Mouse (Mus musculus): ENCODE measurements around the gene Bmper. TPM values are rescaled to one million over a fixed set of nuclear protein-coding genes. Genes with fewer than 3 reads are reported as not detected.

The Bmper gene
- total and polyA plus RNA-seq, 3 experiments, result 1.3 to 1.9 (median 1.4) TPM

- no peak for DNase-seq (ENCODE audit: extremely low read depth)
- Histone ChIP-seq H3K36me3 (replicated peaks in 1 of 2; ENCODE audit: control insufficient read depth in 1 of 2, insufficient read depth in 1 of 2, low read length in 1 of 2) (peaks cover 0 to 3% of the 10 kb centered on the region in 2 experiments), H3K9ac (ENCODE audit: insufficient read depth, low read depth) (no peak overlapping the region), H3K4me2 (ENCODE audit: insufficient read depth, low read depth, poor library complexity, severe bottlenecking) (no peak overlapping the region), H3K9me3 (replicated peaks; ENCODE audit: low read length) (no peaks in the 10 kb centered on the region), H3K4me1 (ENCODE audit: control insufficient read depth in 1 of 2, insufficient read depth in 2 of 2) (peaks cover 3 to 4% of the 10 kb centered on the region in 2 experiments), H3K27me3 (replicated peaks) (no peaks in the 10 kb centered on the region), H3K27ac (ENCODE audit: insufficient read depth, low read depth) (no peak overlapping the region), H3K4me3 (replicated peaks in 1 of 3; ENCODE audit: low read depth in 2 of 3, low read length in 2 of 3, poor library complexity in 1 of 3) (no peak overlapping the region), H3K79me2 (replicated peaks; ENCODE audit: control insufficient read depth, extremely low read depth, insufficient read depth, poor library complexity, severe bottlenecking) (no peaks in the 10 kb centered on the region)
- dilution Hi-C loops (cut with MboI; ENCODE audit: extremely low pct_ligation_motif_present, extremely low pct_unique_long_range_greater_than_20kb, low sequenced_read_pairs), result no loop called here
- in situ Hi-C loops (cut with MboI; ENCODE audit: low pct_ligation_motif_present, low pct_unique_long_range_greater_than_20kb, low sequenced_read_pairs), result no loop called here
- TF ChIP-seq CHD2 (IDR thresholded peaks at IDR 0.05; ENCODE audit: low read length) (no peak), MYC (IDR thresholded peaks at IDR 0.05; ENCODE audit: low read depth, low read length) (no peak), TCF12 (IDR thresholded peaks at IDR 0.05; ENCODE audit: low read depth, low read length) (no peak), UBTF (IDR thresholded peaks at IDR 0.05; ENCODE audit: low read depth, low read length) (no peak), KAT2A (IDR thresholded peaks at IDR 0.05; ENCODE audit: insufficient replicate concordance, low read length) (no peak), ZKSCAN1 (IDR thresholded peaks at IDR 0.05; ENCODE audit: borderline replicate concordance, low read depth, low read length) (no peak), CTCF (conservative IDR thresholded peaks at IDR 0.05 in 1 of 2, IDR thresholded peaks at IDR 0.05 in 1 of 2; ENCODE audit: low read depth in 2 of 2, low read length in 2 of 2) (no peak), JUND (conservative IDR thresholded peaks at IDR 0.05; ENCODE audit: low read depth, low read length) (no peak), NELFE (IDR thresholded peaks at IDR 0.05; ENCODE audit: low read depth, low read length) (no peak), USF2 (conservative IDR thresholded peaks at IDR 0.05; ENCODE audit: low read depth, low read length) (no peak), E2F4 (IDR thresholded peaks at IDR 0.05; ENCODE audit: insufficient replicate concordance, low read depth, low read length) (no peak)
Measured at GRCm38 (mm10) chr9:23410567-23410966, 187.7 kb downstream of the Bmper start.

- Histone ChIP-seq H3K36me3 (replicated peaks in 1 of 2; ENCODE audit: control insufficient read depth in 1 of 2, insufficient read depth in 1 of 2, low read length in 1 of 2) (no peaks in the 10 kb centered on the region), H3K79me2 (replicated peaks; ENCODE audit: control insufficient read depth, extremely low read depth, insufficient read depth, poor library complexity, severe bottlenecking) (no peaks in the 10 kb centered on the region), H3K4me3 (replicated peaks in 1 of 3; ENCODE audit: low read depth in 2 of 3, low read length in 2 of 3, poor library complexity in 1 of 3) (no peak overlapping the region), H3K9ac (ENCODE audit: insufficient read depth, low read depth) (no peak overlapping the region), H3K9me3 (replicated peaks; ENCODE audit: low read length) (no peaks in the 10 kb centered on the region), H3K27ac (ENCODE audit: insufficient read depth, low read depth) (no peak overlapping the region), H3K27me3 (replicated peaks) (no peaks in the 10 kb centered on the region), H3K4me2 (ENCODE audit: insufficient read depth, low read depth, poor library complexity, severe bottlenecking) (no peak overlapping the region), H3K4me1 (ENCODE audit: control insufficient read depth in 1 of 2, insufficient read depth in 2 of 2) (peaks cover 3 to 4% of the 10 kb centered on the region in 2 experiments; a peak in 3 of 4 replicates)
- in situ Hi-C loops (cut with MboI; ENCODE audit: low pct_ligation_motif_present, low pct_unique_long_range_greater_than_20kb, low sequenced_read_pairs) (no loop called here), dilution Hi-C loops (cut with MboI; ENCODE audit: extremely low pct_ligation_motif_present, extremely low pct_unique_long_range_greater_than_20kb, low sequenced_read_pairs) (no loop called here)
- TF ChIP-seq NELFE (IDR thresholded peaks at IDR 0.05; ENCODE audit: low read depth, low read length) (no peak), ZC3H11A (IDR thresholded peaks at IDR 0.05; ENCODE audit: low read depth, low read length) (no peak), JUND (conservative IDR thresholded peaks at IDR 0.05; ENCODE audit: low read depth, low read length) (no peak), MXI1 (IDR thresholded peaks at IDR 0.05; ENCODE audit: low read depth, low read length) (no peak), MEF2A (IDR thresholded peaks at IDR 0.05; ENCODE audit: borderline replicate concordance, low read depth, low read length) (no peak), ZNF384 (IDR thresholded peaks at IDR 0.05; ENCODE audit: low read depth, low read length) (no peak), JUN (IDR thresholded peaks at IDR 0.05; ENCODE audit: insufficient read depth, low read depth, low read length) (no peak), TCF12 (IDR thresholded peaks at IDR 0.05; ENCODE audit: low read depth, low read length) (no peak), RAD21 (IDR thresholded peaks at IDR 0.05; ENCODE audit: low read depth, low read length) (no peak), MAFK (IDR thresholded peaks at IDR 0.05; ENCODE audit: insufficient replicate concordance, low read length) (no peak), ZMIZ1 (IDR thresholded peaks at IDR 0.05; ENCODE audit: low read depth, low read length) (no peak)
- no peak for DNase-seq (ENCODE audit: extremely low read depth)
Measured at GRCm38 (mm10) chr9:23412956-23413355, 190.1 kb downstream of the Bmper start.
